Mouse (Mus musculus): ENCODE results near the gene Slc37a4.

- TF ChIP-seq EP300 (IDR thresholded peaks at IDR 0.05; ENCODE audit: low read depth) = no peak
- no peak for TF ChIP-seq CTCF (IDR thresholded peaks at IDR 0.05; ENCODE audit: low read depth)
Observed at GRCm38 (mm10) chr9:44412781-44413180, 16.1 kb downstream of the Slc37a4 start.

Data from heart, postnatal 0 days (tissue).